Mouse (Mus musculus): ENCODE data around the gene Ptprm. TPM values are rescaled to one million over a fixed set of nuclear protein-coding genes. Genes with fewer than 3 reads are reported as not detected.

Gene Ptprm
- polyA plus RNA-seq, 1 experiment from 2014 or later = 19.9 TPM

GRCm38 (mm10) chr17:66822347-66822746 lies 531.9 kb downstream of the Ptprm start:
- Histone ChIP-seq H3K4me3 (ENCODE audit: low read length) (no peak overlapping the region), H3K9me3 (ENCODE audit: control insufficient read depth, low read length) (no peaks in the 10 kb centered on the region), H3K4me1 (ENCODE audit: control insufficient read depth, insufficient read depth, low read depth, low read length) (no peaks in the 10 kb centered on the region), H3K4me2 (ENCODE audit: low read length) (no peak overlapping the region), H3K27me3 (replicated peaks; ENCODE audit: control insufficient read depth, insufficient read depth, low read length) (no peaks in the 10 kb centered on the region), H3K27ac (ENCODE audit: low read depth, low read length) (no peak overlapping the region), H3K9ac (ENCODE audit: low read depth, low read length) (no peak overlapping the region), H3K36me3 (ENCODE audit: control insufficient read depth, insufficient read depth, low read length) (no peaks in the 10 kb centered on the region)
- no peak for ATAC-seq
- WGBS = 80% methylated on average over 2 of the region's 2 CpGs

- no peak overlapping the region for H3K4me2 ChIP-seq (ENCODE audit: low read length)
Observed at GRCm38 (mm10) chr17:66817380-66817779, 536.9 kb downstream of the Ptprm start.

GRCm38 (mm10) chr17:66815921-66816320 lies 538.3 kb downstream of the Ptprm start:
- Histone ChIP-seq H3K4me2 (ENCODE audit: low read length) (no peak overlapping the region), H3K27ac (ENCODE audit: low read depth, low read length) (no peak overlapping the region), H3K9ac (ENCODE audit: low read depth, low read length) (no peak overlapping the region), H3K4me3 (ENCODE audit: low read length) (no peak overlapping the region), H3K4me1 (ENCODE audit: control insufficient read depth, insufficient read depth, low read depth, low read length) (no peaks in the 10 kb centered on the region; the same call in 1 of the 2 replicates), H3K36me3 (ENCODE audit: control insufficient read depth, insufficient read depth, low read length) (no peaks in the 10 kb centered on the region), H3K27me3 (replicated peaks; ENCODE audit: control insufficient read depth, insufficient read depth, low read length) (no peaks in the 10 kb centered on the region), H3K9me3 (ENCODE audit: control insufficient read depth, low read length) (no peaks in the 10 kb centered on the region)
- ATAC-seq = peak; percentile 67
- WGBS = 5% methylated on average over 2 of the region's 2 CpGs

More at GRCm38 (mm10) chr17:66817380-66817779, 536.9 kb downstream of the Ptprm start:
- WGBS = 56% methylated on average over 4 of the region's 4 CpGs
- H3K9ac ChIP-seq (ENCODE audit: low read depth, low read length) = no peak overlapping the region
- H3K4me1 ChIP-seq (ENCODE audit: control insufficient read depth, insufficient read depth, low read depth, low read length) = no peaks in the 10 kb centered on the region; the same call in 1 of the 2 replicates
- H3K9me3 ChIP-seq (ENCODE audit: control insufficient read depth, low read length) = no peaks in the 10 kb centered on the region
- H3K36me3 ChIP-seq (ENCODE audit: control insufficient read depth, insufficient read depth, low read length) = no peaks in the 10 kb centered on the region
- no peak for ATAC-seq
- no peaks in the 10 kb centered on the region for H3K27me3 ChIP-seq (replicated peaks; ENCODE audit: control insufficient read depth, insufficient read depth, low read length)
- no peak overlapping the region for H3K27ac ChIP-seq (ENCODE audit: low read depth, low read length)
- H3K4me3 ChIP-seq (ENCODE audit: low read length) = no peak overlapping the region

- 57% methylated on average over 6 of the region's 6 CpGs for WGBS
- no peaks in the 10 kb centered on the region for H3K9me3 ChIP-seq (ENCODE audit: control insufficient read depth, low read length)
- no peak overlapping the region for H3K27ac ChIP-seq (ENCODE audit: low read depth, low read length)
- ATAC-seq = 0 out of 2 replicates have a peak, but pooled peaks have one; percentile 40
- H3K36me3 ChIP-seq (ENCODE audit: control insufficient read depth, insufficient read depth, low read length) = no peaks in the 10 kb centered on the region
- H3K4me2 ChIP-seq (ENCODE audit: low read length) = no peak overlapping the region
- H3K4me3 ChIP-seq (ENCODE audit: low read length) = no peak overlapping the region
- H3K9ac ChIP-seq (ENCODE audit: low read depth, low read length) = no peak overlapping the region
- no peaks in the 10 kb centered on the region for H3K27me3 ChIP-seq (replicated peaks; ENCODE audit: control insufficient read depth, insufficient read depth, low read length)
- no peaks in the 10 kb centered on the region; the same call in 1 of the 2 replicates for H3K4me1 ChIP-seq (ENCODE audit: control insufficient read depth, insufficient read depth, low read depth, low read length)
Observed at GRCm38 (mm10) chr17:66813786-66814185, 540.5 kb downstream of the Ptprm start.

- WGBS = 83% methylated on average over 10 of the region's 10 CpGs
- Histone ChIP-seq H3K36me3 (ENCODE audit: control insufficient read depth, insufficient read depth, low read length) (no peaks in the 10 kb centered on the region), H3K4me3 (ENCODE audit: low read length) (no peak overlapping the region), H3K4me1 (ENCODE audit: control insufficient read depth, insufficient read depth, low read depth, low read length) (no peaks in the 10 kb centered on the region; the same call in 1 of the 2 replicates), H3K4me2 (ENCODE audit: low read length) (no peak overlapping the region), H3K9ac (ENCODE audit: low read depth, low read length) (no peak overlapping the region), H3K27me3 (replicated peaks; ENCODE audit: control insufficient read depth, insufficient read depth, low read length) (no peaks in the 10 kb centered on the region), H3K9me3 (ENCODE audit: control insufficient read depth, low read length) (no peaks in the 10 kb centered on the region), H3K27ac (ENCODE audit: low read depth, low read length) (no peak overlapping the region)
- ATAC-seq = no peak
Observed at GRCm38 (mm10) chr17:66813346-66813745, 540.9 kb downstream of the Ptprm start.

- Histone ChIP-seq H3K36me3 (ENCODE audit: control insufficient read depth, insufficient read depth, low read length) (no peaks in the 10 kb centered on the region), H3K9me3 (ENCODE audit: control insufficient read depth, low read length) (no peaks in the 10 kb centered on the region), H3K4me1 (ENCODE audit: control insufficient read depth, insufficient read depth, low read depth, low read length) (no peaks in the 10 kb centered on the region), H3K27me3 (replicated peaks; ENCODE audit: control insufficient read depth, insufficient read depth, low read length) (no peaks in the 10 kb centered on the region), H3K9ac (ENCODE audit: low read depth, low read length) (no peak overlapping the region), H3K4me2 (ENCODE audit: low read length) (no peak overlapping the region), H3K4me3 (ENCODE audit: low read length) (no peak overlapping the region), H3K27ac (ENCODE audit: low read depth, low read length) (no peak overlapping the region)
- WGBS = 81% methylated on average over 5 of the region's 5 CpGs
- no peak for ATAC-seq
Observed at GRCm38 (mm10) chr17:66809786-66810185, 544.5 kb downstream of the Ptprm start.

- ATAC-seq = no peak
- no peak overlapping the region for H3K27ac ChIP-seq (ENCODE audit: low read depth, low read length)
- H3K36me3 ChIP-seq (ENCODE audit: control insufficient read depth, insufficient read depth, low read length) = no peaks in the 10 kb centered on the region
- H3K9ac ChIP-seq (ENCODE audit: low read depth, low read length) = no peak overlapping the region
- H3K4me2 ChIP-seq (ENCODE audit: low read length) = no peak overlapping the region
- no peaks in the 10 kb centered on the region for H3K9me3 ChIP-seq (ENCODE audit: control insufficient read depth, low read length)
- 77% methylated on average over 8 of the region's 8 CpGs for WGBS
- H3K4me3 ChIP-seq (ENCODE audit: low read length) = no peak overlapping the region
- H3K4me1 ChIP-seq (ENCODE audit: control insufficient read depth, insufficient read depth, low read depth, low read length) = no peaks in the 10 kb centered on the region
- no peaks in the 10 kb centered on the region for H3K27me3 ChIP-seq (replicated peaks; ENCODE audit: control insufficient read depth, insufficient read depth, low read length)
Observed at GRCm38 (mm10) chr17:66808186-66808585, 546.1 kb downstream of the Ptprm start.

GRCm38 (mm10) chr17:66801831-66802687 lies 552.2 kb downstream of the Ptprm start:
- WGBS = 27% methylated on average over 10 of the region's 10 CpGs
- H3K27me3 ChIP-seq (replicated peaks; ENCODE audit: control insufficient read depth, insufficient read depth, low read length) = no peaks in the 10 kb centered on the region
- 0 out of 2 replicates have a peak overlapping the region, but pooled peaks have one; percentile 24 for H3K9ac ChIP-seq (ENCODE audit: low read depth, low read length)
- H3K4me2 ChIP-seq (ENCODE audit: low read length) = no peak overlapping the region
- H3K9me3 ChIP-seq (ENCODE audit: control insufficient read depth, low read length) = no peaks in the 10 kb centered on the region
- no peaks in the 10 kb centered on the region for H3K36me3 ChIP-seq (ENCODE audit: control insufficient read depth, insufficient read depth, low read length)
- 0 out of 2 replicates have a peak, but pooled peaks have one; percentile 64 for ATAC-seq
- no peak overlapping the region for H3K27ac ChIP-seq (ENCODE audit: low read depth, low read length)
- no peak overlapping the region for H3K4me3 ChIP-seq (ENCODE audit: low read length)
- H3K4me1 ChIP-seq (ENCODE audit: control insufficient read depth, insufficient read depth, low read depth, low read length) = no peaks in the 10 kb centered on the region

- no peaks in the 10 kb centered on the region for H3K4me1 ChIP-seq (ENCODE audit: control insufficient read depth, insufficient read depth, low read depth, low read length)
- 90% methylated on average over 6 of the region's 6 CpGs for WGBS
- H3K27ac ChIP-seq (ENCODE audit: low read depth, low read length) = no peak overlapping the region
- no peak for ATAC-seq
- no peaks in the 10 kb centered on the region for H3K36me3 ChIP-seq (ENCODE audit: control insufficient read depth, insufficient read depth, low read length)
- no peaks in the 10 kb centered on the region for H3K27me3 ChIP-seq (replicated peaks; ENCODE audit: control insufficient read depth, insufficient read depth, low read length)
- no peaks in the 10 kb centered on the region for H3K9me3 ChIP-seq (ENCODE audit: control insufficient read depth, low read length)
- no peak overlapping the region for H3K4me2 ChIP-seq (ENCODE audit: low read length)
- H3K9ac ChIP-seq (ENCODE audit: low read depth, low read length) = no peak overlapping the region
- no peak overlapping the region for H3K4me3 ChIP-seq (ENCODE audit: low read length)
Observed at GRCm38 (mm10) chr17:66800231-66800630, 554.0 kb downstream of the Ptprm start.

Data from hindbrain, embryonic 16.5 days (tissue).